Mouse (Mus musculus) lung, postnatal 0 days (tissue): ENCODE measurements around the gene Ptpn23. TPM values are rescaled to one million over a fixed set of nuclear protein-coding genes. Genes with fewer than 3 reads are reported as not detected.

ENCODE experiments used
- ATAC-seq: fragments of 200-750 bp; cut with Nextera tagmentation; 2 replicates; pipeline ENCODE4 v1.8.0; 2017; ENCODE audit warnings: moderate library complexity
- DNase-seq: peaks from one replicate; pipeline ENCODE4 v3.0.0-alpha.2; 2016; ENCODE audit warnings: low spot score
- H3K27ac ChIP-seq: fragments of 300-500 bp; sonication (generic); 2 replicates; pipeline ENCODE4 v1.5.1; 2014; ENCODE audit warnings: antibody characterized with exemption, mild to moderate bottlenecking, low read length, mixed read lengths
- H3K27me3 ChIP-seq: fragments of 300-500 bp; sonication (generic); replicated peaks from 2 replicates; pipeline ENCODE4 v1.6.1; 2014; ENCODE audit warnings: low read length, mixed read lengths; ENCODE audit not compliant: insufficient read depth
- H3K36me3 ChIP-seq: fragments of 300-500 bp; sonication (generic); 2 replicates; pipeline ENCODE4 v1.6.1; 2014; ENCODE audit warnings: low read length, mixed read lengths; ENCODE audit not compliant: insufficient read depth
- H3K4me1 ChIP-seq: fragments of 300-500 bp; sonication (generic); 2 replicates; pipeline ENCODE4 v1.6.1; 2014; ENCODE audit warnings: antibody characterized with exemption, low read depth, low read length, mixed read lengths; ENCODE audit not compliant: insufficient read depth
- H3K4me2 ChIP-seq: fragments of 300-500 bp; sonication (generic); replicated peaks from 2 replicates; pipeline ENCODE4 v1.6.1; 2014; ENCODE audit warnings: low read depth, mild to moderate bottlenecking, low read length, moderate library complexity, mixed read lengths
- H3K4me3 ChIP-seq: fragments of 300-500 bp; sonication (generic); 2 replicates; pipeline ENCODE4 v1.5.1; 2014; ENCODE audit warnings: low read depth, low read length
- H3K9ac ChIP-seq: fragments of 300-500 bp; sonication (generic); replicated peaks from 2 replicates; pipeline ENCODE4 v1.6.1; 2014; ENCODE audit warnings: low read depth, mild to moderate bottlenecking
- H3K9me3 ChIP-seq: fragments of 300-500 bp; sonication (generic); 2 replicates; pipeline ENCODE4 v1.6.1; 2016; ENCODE audit warnings: low read length, mixed read lengths
- CTCF ChIP-seq: IDR thresholded peaks from 2 replicates; pipeline ENCODE4 v1.5.1; 2016; ENCODE audit warnings: antibody characterized with exemption, mild to moderate bottlenecking
- EP300 ChIP-seq: IDR thresholded peaks from 2 replicates; pipeline ENCODE4 v1.6.1; 2016; ENCODE audit warnings: antibody characterized with exemption, mild to moderate bottlenecking, control low read depth
- WGBS: fragments of 180-500 bp; shearing (Covaris S2); extraction: QIAGEN DNeasy Blood & Tissue Kit; methylation state at CpG from one replicate; pipeline ENCODE4 v1.1.7; 2014; 5-methylcytosine and 5-hydroxymethylcytosine counted together
- polyA plus RNA-seq: library from polyadenylated mRNA; unstranded; fragments of >200 nt; fragmentation: Nextera tagmentation; extraction: Ambion mirVana; gene quantifications from 2 replicates; pipeline ENCODE4 v1.2.1, GENCODE M21; 2015

Gene Ptpn23
- polyA plus RNA-seq, 1 experiment from 2014 or later = 8.8 TPM

DNA sequence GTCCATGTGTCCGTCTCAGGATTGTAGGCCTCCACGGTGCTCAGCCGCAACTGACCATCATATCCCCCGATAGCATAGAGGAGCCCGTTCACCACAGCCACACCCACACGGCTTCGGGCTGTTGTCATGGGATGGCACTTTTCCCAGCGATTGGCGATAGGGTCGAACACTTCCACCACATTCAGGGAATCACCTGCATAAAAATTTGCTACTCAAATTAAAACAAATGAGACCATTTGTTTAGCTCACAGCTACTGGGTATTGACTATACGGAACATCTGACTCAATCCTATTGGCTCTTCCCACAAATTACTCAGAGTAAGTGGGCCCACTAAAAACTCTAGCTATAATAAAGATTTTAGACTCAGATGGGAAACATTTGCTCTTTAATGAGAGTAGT lies 28.0 kb upstream of the Ptpn23 start:
- Histone ChIP-seq H3K9me3 (no peaks in the 10 kb centered on the region), H3K27ac (no peak overlapping the region), H3K9ac (no peak overlapping the region), H3K36me3 (peaks cover 14% of the 10 kb centered on the region), H3K4me3 (no peak overlapping the region), H3K4me2 (no peak overlapping the region), H3K4me1 (no peaks in the 10 kb centered on the region), H3K27me3 (no peaks in the 10 kb centered on the region)
- DNase-seq (no peak), ATAC-seq (no peak)
- TF ChIP-seq CTCF (no peak), EP300 (no peak)
- 93% methylated on average over 11 of the region's 11 CpGs for WGBS

- H3K27ac ChIP-seq = no peak overlapping the region
- no peaks in the 10 kb centered on the region for H3K4me1 ChIP-seq
- H3K27me3 ChIP-seq = no peaks in the 10 kb centered on the region
- peaks cover 14% of the 10 kb centered on the region for H3K36me3 ChIP-seq
- no peak overlapping the region for H3K9ac ChIP-seq
- no peaks in the 10 kb centered on the region for H3K9me3 ChIP-seq
- DNase-seq (no peak), ATAC-seq (no peak)
- TF ChIP-seq EP300 = no peak
- 94% methylated on average over 2 of the region's 2 CpGs for WGBS
- H3K4me2 ChIP-seq = no peak overlapping the region
- H3K4me3 ChIP-seq = no peak overlapping the region
Measured at GRCm38 (mm10) chr9:110433045-110433444, 25.0 kb upstream of the Ptpn23 start.

DNA sequence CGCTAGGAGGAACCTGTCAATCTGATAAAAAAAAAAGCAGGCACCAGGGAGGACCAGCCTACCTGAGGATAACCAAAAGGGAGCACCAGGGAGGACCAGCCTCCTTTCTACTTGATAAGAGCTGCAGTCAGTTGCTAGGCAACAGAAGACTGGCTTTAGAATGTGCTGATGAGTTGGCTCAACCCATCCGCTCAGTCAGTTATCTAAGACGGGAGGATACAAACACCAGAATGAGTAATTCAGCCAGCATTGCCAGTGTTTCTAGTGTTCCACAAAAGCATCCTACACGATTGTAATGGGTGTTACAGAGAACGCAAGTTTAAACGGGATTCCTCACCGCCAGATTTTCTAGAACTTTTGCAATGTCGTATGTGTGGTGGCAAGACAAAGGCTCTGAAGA lies 23.2 kb upstream of the Ptpn23 start:
- ATAC-seq (no peak), DNase-seq (no peak)
- H3K27ac ChIP-seq = no peak overlapping the region
- WGBS = 81% methylated on average over 8 of the region's 8 CpGs
- H3K9me3 ChIP-seq = no peaks in the 10 kb centered on the region
- H3K27me3 ChIP-seq = no peaks in the 10 kb centered on the region
- no peak overlapping the region for H3K4me3 ChIP-seq
- no peak for TF ChIP-seq EP300
- no peak for TF ChIP-seq CTCF
- no peak overlapping the region for H3K9ac ChIP-seq
- no peak overlapping the region for H3K4me2 ChIP-seq
- peaks cover 25% of the 10 kb centered on the region for H3K36me3 ChIP-seq
- H3K4me1 ChIP-seq = no peaks in the 10 kb centered on the region

DNA sequence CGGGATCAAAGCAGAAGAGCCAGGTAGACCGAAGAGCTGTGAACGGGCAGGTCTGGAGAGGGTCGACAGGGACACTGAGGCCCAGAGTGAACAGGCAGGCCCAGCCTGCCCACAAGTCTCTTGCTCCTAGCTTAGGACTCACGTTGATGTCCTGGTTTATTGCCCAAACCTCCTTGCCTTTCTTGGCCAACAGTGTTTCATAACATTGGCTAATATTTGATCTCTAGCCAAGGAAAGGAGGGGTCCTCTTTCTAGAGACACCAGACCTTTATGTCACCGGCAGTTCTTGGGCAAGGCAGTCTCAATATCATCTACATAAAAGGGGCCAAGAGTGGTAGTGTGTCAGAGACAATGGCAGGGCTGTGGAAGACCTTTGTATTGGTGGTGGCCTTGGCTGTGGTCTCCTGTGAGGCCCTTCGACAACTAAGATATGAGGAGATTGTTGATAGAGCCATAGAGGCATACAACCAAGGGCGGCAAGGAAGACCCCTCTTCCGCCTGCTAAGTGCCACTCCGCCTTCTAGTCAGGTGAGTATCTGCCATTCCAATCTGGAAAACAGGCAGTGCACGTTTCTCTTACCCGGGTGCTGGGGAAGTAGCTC lies 11.6 kb upstream of the Ptpn23 start, which contains the start of gene Ngp:
Ngp (plus strand) TSS at position 237 of the 602 bp plus-strand sequence.
- H3K36me3 ChIP-seq = no peaks in the 10 kb centered on the region
- no peak for DNase-seq
- ATAC-seq = no peak
- no peaks in the 10 kb centered on the region for H3K4me1 ChIP-seq
- H3K27me3 ChIP-seq = no peaks in the 10 kb centered on the region
- no peaks in the 10 kb centered on the region for H3K9me3 ChIP-seq
- no peak within 1 kb of the TSS for H3K4me3 ChIP-seq
- WGBS = 74% methylated on average over 12 of the region's 12 CpGs
- TF ChIP-seq EP300 (no peak), CTCF (no peak)
- no peak within 1 kb of the TSS for H3K27ac ChIP-seq
- H3K4me2 ChIP-seq = no peak within 1 kb of the TSS
- H3K9ac ChIP-seq = no peak within 1 kb of the TSS

- H3K9ac ChIP-seq = no peak overlapping the region
- H3K4me1 ChIP-seq = 0 out of 2 replicates have a peak, but pooled peaks cover 3% of the 10 kb centered on the region
- DNase-seq (peak; percentile 86), ATAC-seq (peak; percentile 72)
- WGBS = 45% methylated on average over 9 of the region's 9 CpGs
- no peaks in the 10 kb centered on the region for H3K9me3 ChIP-seq
- no peak for TF ChIP-seq EP300
- peak; percentile 72 for TF ChIP-seq CTCF
- no peak overlapping the region for H3K4me2 ChIP-seq
- no peak overlapping the region for H3K27ac ChIP-seq
- H3K27me3 ChIP-seq = no peaks in the 10 kb centered on the region
- H3K4me3 ChIP-seq = no peak overlapping the region
- H3K36me3 ChIP-seq = no peaks in the 10 kb centered on the region
Measured at GRCm38 (mm10) chr9:110413785-110414184, 5.8 kb upstream of the Ptpn23 start.

DNA sequence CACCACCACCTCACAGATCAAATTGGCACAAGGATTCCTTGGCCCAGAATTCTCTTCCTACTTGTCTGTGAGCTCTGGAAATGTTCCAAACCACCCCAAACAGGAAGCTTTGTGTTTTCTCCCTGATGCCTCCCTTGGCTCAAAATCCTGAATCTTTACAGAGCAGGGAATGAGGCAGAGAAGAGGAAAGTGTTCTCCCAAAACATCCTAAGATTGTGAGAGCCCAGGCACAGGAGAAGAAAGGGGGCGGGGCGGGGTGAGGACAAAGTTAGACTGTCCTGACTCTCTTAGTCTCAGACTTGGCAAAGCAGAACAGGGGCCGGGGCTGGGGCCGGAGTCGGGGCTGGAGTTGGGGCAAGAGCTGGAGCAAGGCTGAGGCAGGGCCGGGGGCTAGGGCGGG lies 4.9 kb upstream of the Ptpn23 start:
- 51% methylated on average over 4 of the region's 7 CpGs for WGBS
- H3K27ac ChIP-seq = peak overlapping the region; percentile 51
- TF ChIP-seq EP300 (0 out of 2 replicates have a peak, but pooled peaks have one; percentile 8), CTCF (no peak)
- DNase-seq (peak; percentile 38), ATAC-seq (no peak)
- no peaks in the 10 kb centered on the region for H3K36me3 ChIP-seq
- H3K27me3 ChIP-seq = no peaks in the 10 kb centered on the region
- no peak overlapping the region for H3K4me3 ChIP-seq
- no peaks in the 10 kb centered on the region for H3K9me3 ChIP-seq
- no peak overlapping the region for H3K9ac ChIP-seq
- no peak overlapping the region; the same call in 1 of the 2 replicates for H3K4me2 ChIP-seq
- H3K4me1 ChIP-seq = 0 out of 2 replicates have a peak, but pooled peaks cover 3% of the 10 kb centered on the region
